Mouse (Mus musculus): Measurements from ENCODE around the gene Hexb. TPM values are rescaled to one million over a fixed set of nuclear protein-coding genes. Genes with fewer than 3 reads are reported as not detected.

Gene Hexb
- 38.3 and 39.1 TPM in 2 replicates for polyA plus RNA-seq (2014; fragmentation: Nextera tagmentation; extraction: Ambion mirVana)

GRCm38 (mm10) chr13:97197932-97198562 lies at the start of gene Hexb:
Gene Hexb (minus strand): TSS chr13:97198357.
- under 1% methylated on average over 45 of the region's 45 CpGs for WGBS
- Histone ChIP-seq H3K27ac (replicated peaks in 1 of 2; ENCODE audit: control insufficient read depth in 1 of 2, insufficient read depth in 1 of 2, low read depth in 2 of 2, low read length in 2 of 2) (peak within 1 kb of the TSS; percentile 66 to 72), H3K9me3 (ENCODE audit: control insufficient read depth, low read length) (no peaks in the 10 kb centered on the region), H3K4me1 (ENCODE audit: control insufficient read depth in 2 of 2, insufficient read depth in 2 of 2, low read length in 2 of 2) (peaks cover 2 to 5% of the 10 kb centered on the region in 2 experiments; a peak in 2 of 4 replicates), H3K4me2 (ENCODE audit: low read length) (peak within 1 kb of the TSS; percentile 89), H3K27me3 (ENCODE audit: control insufficient read depth, insufficient read depth, low read length) (no peaks in the 10 kb centered on the region), H3K9ac (ENCODE audit: low read length) (peak within 1 kb of the TSS; percentile 82), H3K4me3 (ENCODE audit: control insufficient read depth in 1 of 2, insufficient read depth in 1 of 2, low read depth in 1 of 2, low read length in 2 of 2) (peak within 1 kb of the TSS; percentile 64 to 83), H3K36me3 (ENCODE audit: control insufficient read depth, insufficient read depth, low read length) (no peaks in the 10 kb centered on the region)
- peak; percentile 89 for ATAC-seq (ENCODE audit: insufficient number of reproducible peaks, insufficient read depth, low FRiP score, low read depth)

GRCm38 (mm10) chr13:97247754-97248153 lies 49.6 kb upstream of the Hexb start:
- Histone ChIP-seq H3K4me2 (ENCODE audit: low read length) (no peak overlapping the region), H3K4me3 (ENCODE audit: control insufficient read depth in 1 of 2, insufficient read depth in 1 of 2, low read depth in 1 of 2, low read length in 2 of 2) (no peak overlapping the region), H3K4me1 (ENCODE audit: control insufficient read depth in 2 of 2, insufficient read depth in 2 of 2, low read length in 2 of 2) (peaks cover 12 to 43% of the 10 kb centered on the region in 2 experiments), H3K27ac (replicated peaks in 1 of 2; ENCODE audit: control insufficient read depth in 1 of 2, insufficient read depth in 1 of 2, low read depth in 2 of 2, low read length in 2 of 2) (no peak overlapping the region), H3K27me3 (ENCODE audit: control insufficient read depth, insufficient read depth, low read length) (no peaks in the 10 kb centered on the region), H3K36me3 (ENCODE audit: control insufficient read depth, insufficient read depth, low read length) (peaks cover 65% of the 10 kb centered on the region), H3K9me3 (ENCODE audit: control insufficient read depth, low read length) (no peaks in the 10 kb centered on the region), H3K9ac (ENCODE audit: low read length) (no peak overlapping the region)
- WGBS = 75% methylated on average over 4 of the region's 4 CpGs
- ATAC-seq (ENCODE audit: insufficient number of reproducible peaks, insufficient read depth, low FRiP score, low read depth) = no peak

- no peak for ATAC-seq (ENCODE audit: insufficient number of reproducible peaks, insufficient read depth, low FRiP score, low read depth)
- Histone ChIP-seq H3K4me2 (ENCODE audit: low read length) (0 out of 2 replicates have a peak overlapping the region, but pooled peaks have one; percentile 4), H3K27me3 (ENCODE audit: control insufficient read depth, insufficient read depth, low read length) (no peaks in the 10 kb centered on the region), H3K4me3 (ENCODE audit: control insufficient read depth in 1 of 2, insufficient read depth in 1 of 2, low read depth in 1 of 2, low read length in 2 of 2) (no peak overlapping the region), H3K9ac (ENCODE audit: low read length) (no peak overlapping the region), H3K27ac (replicated peaks in 1 of 2; ENCODE audit: control insufficient read depth in 1 of 2, insufficient read depth in 1 of 2, low read depth in 2 of 2, low read length in 2 of 2) (no peak overlapping the region), H3K36me3 (ENCODE audit: control insufficient read depth, insufficient read depth, low read length) (peaks cover 53% of the 10 kb centered on the region), H3K9me3 (ENCODE audit: control insufficient read depth, low read length) (no peaks in the 10 kb centered on the region), H3K4me1 (ENCODE audit: control insufficient read depth in 2 of 2, insufficient read depth in 2 of 2, low read length in 2 of 2) (peaks cover 15 to 54% of the 10 kb centered on the region in 2 experiments)
- 89% methylated on average over 16 of the region's 16 CpGs for WGBS
Measured at GRCm38 (mm10) chr13:97246217-97246616, 48.1 kb upstream of the Hexb start.

GRCm38 (mm10) chr13:97245157-97245556 lies 47.0 kb upstream of the Hexb start:
- no peak overlapping the region for H3K4me3 ChIP-seq (ENCODE audit: control insufficient read depth in 1 of 2, insufficient read depth in 1 of 2, low read depth in 1 of 2, low read length in 2 of 2)
- no peaks in the 10 kb centered on the region for H3K27me3 ChIP-seq (ENCODE audit: control insufficient read depth, insufficient read depth, low read length)
- H3K4me2 ChIP-seq (ENCODE audit: low read length) = peak overlapping the region; percentile 99
- no peaks in the 10 kb centered on the region for H3K9me3 ChIP-seq (ENCODE audit: control insufficient read depth, low read length)
- no peak overlapping the region for H3K9ac ChIP-seq (ENCODE audit: low read length)
- H3K4me1 ChIP-seq (ENCODE audit: control insufficient read depth in 2 of 2, insufficient read depth in 2 of 2, low read length in 2 of 2) = peaks cover 18 to 54% of the 10 kb centered on the region in 2 experiments
- WGBS = 82% methylated on average over 12 of the region's 12 CpGs
- no peak for ATAC-seq (ENCODE audit: insufficient number of reproducible peaks, insufficient read depth, low FRiP score, low read depth)
- peaks cover 45% of the 10 kb centered on the region for H3K36me3 ChIP-seq (ENCODE audit: control insufficient read depth, insufficient read depth, low read length)
- no peak overlapping the region for H3K27ac ChIP-seq (replicated peaks in 1 of 2; ENCODE audit: control insufficient read depth in 1 of 2, insufficient read depth in 1 of 2, low read depth in 2 of 2, low read length in 2 of 2)

- no peaks in the 10 kb centered on the region for H3K9me3 ChIP-seq (ENCODE audit: control insufficient read depth, low read length)
- no peak for ATAC-seq (ENCODE audit: insufficient number of reproducible peaks, insufficient read depth, low FRiP score, low read depth)
- H3K4me2 ChIP-seq (ENCODE audit: low read length) = peak overlapping the region; percentile 99
- H3K9ac ChIP-seq (ENCODE audit: low read length) = peak overlapping the region; percentile 96; the same call in 1 of the 2 replicates
- H3K4me1 ChIP-seq (ENCODE audit: control insufficient read depth in 2 of 2, insufficient read depth in 2 of 2, low read length in 2 of 2) = peaks cover 20 to 50% of the 10 kb centered on the region in 2 experiments
- H3K4me3 ChIP-seq (ENCODE audit: control insufficient read depth in 1 of 2, insufficient read depth in 1 of 2, low read depth in 1 of 2, low read length in 2 of 2) = 0 out of 4 replicates have a peak overlapping the region, but pooled peaks of 1 of the 2 experiments have one; percentile 91
- H3K27me3 ChIP-seq (ENCODE audit: control insufficient read depth, insufficient read depth, low read length) = no peaks in the 10 kb centered on the region
- H3K36me3 ChIP-seq (ENCODE audit: control insufficient read depth, insufficient read depth, low read length) = peaks cover 41% of the 10 kb centered on the region
- 59% methylated on average over 11 of the region's 11 CpGs for WGBS
- no peak overlapping the region for H3K27ac ChIP-seq (replicated peaks in 1 of 2; ENCODE audit: control insufficient read depth in 1 of 2, insufficient read depth in 1 of 2, low read depth in 2 of 2, low read length in 2 of 2)
Measured at GRCm38 (mm10) chr13:97244712-97245105, 46.6 kb upstream of the Hexb start.

GRCm38 (mm10) chr13:97243962-97244711 lies 46.0 kb upstream of the Hexb start:
- Histone ChIP-seq H3K4me3 (ENCODE audit: control insufficient read depth in 1 of 2, insufficient read depth in 1 of 2, low read depth in 1 of 2, low read length in 2 of 2) (peak overlapping the region; percentile 16 to 91; a peak in 3 of 4 replicates), H3K4me1 (ENCODE audit: control insufficient read depth in 2 of 2, insufficient read depth in 2 of 2, low read length in 2 of 2) (peaks cover 19 to 46% of the 10 kb centered on the region in 2 experiments), H3K27me3 (ENCODE audit: control insufficient read depth, insufficient read depth, low read length) (no peaks in the 10 kb centered on the region), H3K36me3 (ENCODE audit: control insufficient read depth, insufficient read depth, low read length) (peaks cover 40% of the 10 kb centered on the region), H3K9me3 (ENCODE audit: control insufficient read depth, low read length) (no peaks in the 10 kb centered on the region), H3K27ac (replicated peaks in 1 of 2; ENCODE audit: control insufficient read depth in 1 of 2, insufficient read depth in 1 of 2, low read depth in 2 of 2, low read length in 2 of 2) (no peak overlapping the region), H3K9ac (ENCODE audit: low read length) (peak overlapping the region; percentile 96), H3K4me2 (ENCODE audit: low read length) (peak overlapping the region; percentile 99)
- WGBS = 41% methylated on average over 15 of the region's 15 CpGs
- ATAC-seq (ENCODE audit: insufficient number of reproducible peaks, insufficient read depth, low FRiP score, low read depth) = no peak

- peaks cover 14 to 40% of the 10 kb centered on the region in 2 experiments; a peak in 3 of 4 replicates for H3K4me1 ChIP-seq (ENCODE audit: control insufficient read depth in 2 of 2, insufficient read depth in 2 of 2, low read length in 2 of 2)
- 10% methylated on average over 6 of the region's 6 CpGs for WGBS
Measured at GRCm38 (mm10) chr13:97242716-97243115, 44.6 kb upstream of the Hexb start.

More at GRCm38 (mm10) chr13:97242716-97243115, 44.6 kb upstream of the Hexb start:
- H3K4me2 ChIP-seq (ENCODE audit: low read length) = peak overlapping the region; percentile 99
- H3K27ac ChIP-seq (replicated peaks in 1 of 2; ENCODE audit: control insufficient read depth in 1 of 2, insufficient read depth in 1 of 2, low read depth in 2 of 2, low read length in 2 of 2) = peak overlapping the region; percentile 36 to 44; a peak in 3 of 4 replicates
- no peaks in the 10 kb centered on the region for H3K9me3 ChIP-seq (ENCODE audit: control insufficient read depth, low read length)
- no peak for ATAC-seq (ENCODE audit: insufficient number of reproducible peaks, insufficient read depth, low FRiP score, low read depth)
- peaks cover 30% of the 10 kb centered on the region for H3K36me3 ChIP-seq (ENCODE audit: control insufficient read depth, insufficient read depth, low read length)
- peak overlapping the region; percentile 96 for H3K9ac ChIP-seq (ENCODE audit: low read length)
- H3K4me3 ChIP-seq (ENCODE audit: control insufficient read depth in 1 of 2, insufficient read depth in 1 of 2, low read depth in 1 of 2, low read length in 2 of 2) = peak overlapping the region; percentile 89 to 91
- H3K27me3 ChIP-seq (ENCODE audit: control insufficient read depth, insufficient read depth, low read length) = no peaks in the 10 kb centered on the region
